Mouse (Mus musculus): ENCODE measurements around the gene Mpp3. TPM values are rescaled to one million over a fixed set of nuclear protein-coding genes. Genes with fewer than 3 reads are reported as not detected.

Gene Mpp3
- polyA plus RNA-seq, 1 experiment from 2014 or later: 3.5 TPM

- Histone ChIP-seq H3K9me3 (replicated peaks; ENCODE audit: low read length) (no peaks in the 10 kb centered on the region), H3K4me1 (replicated peaks; ENCODE audit: insufficient read depth, low read length) (peaks cover 12% of the 10 kb centered on the region), H3K27me3 (ENCODE audit: insufficient read depth, low read length) (no peaks in the 10 kb centered on the region), H3K9ac (ENCODE audit: low read depth, low read length) (no peak overlapping the region), H3K4me3 (replicated peaks; ENCODE audit: low read depth, low read length) (no peak overlapping the region), H3K36me3 (ENCODE audit: insufficient read depth, low read length) (no peaks in the 10 kb centered on the region), H3K4me2 (ENCODE audit: low read length) (no peak overlapping the region), H3K27ac (peak overlapping the region; percentile 76)
- DNase-seq (ENCODE audit: low spot score) (peak; percentile 44), ATAC-seq (replicated peaks; ENCODE audit: low FRiP score, low read depth) (no peak)
- WGBS: 45% methylated on average over 4 of the region's 4 CpGs
- no peak for TF ChIP-seq CTCF (IDR thresholded peaks at IDR 0.05; ENCODE audit: low read depth)
Observed at GRCm38 (mm10) chr11:102051954-102052353, 23.7 kb upstream of the Mpp3 start.

DNA sequence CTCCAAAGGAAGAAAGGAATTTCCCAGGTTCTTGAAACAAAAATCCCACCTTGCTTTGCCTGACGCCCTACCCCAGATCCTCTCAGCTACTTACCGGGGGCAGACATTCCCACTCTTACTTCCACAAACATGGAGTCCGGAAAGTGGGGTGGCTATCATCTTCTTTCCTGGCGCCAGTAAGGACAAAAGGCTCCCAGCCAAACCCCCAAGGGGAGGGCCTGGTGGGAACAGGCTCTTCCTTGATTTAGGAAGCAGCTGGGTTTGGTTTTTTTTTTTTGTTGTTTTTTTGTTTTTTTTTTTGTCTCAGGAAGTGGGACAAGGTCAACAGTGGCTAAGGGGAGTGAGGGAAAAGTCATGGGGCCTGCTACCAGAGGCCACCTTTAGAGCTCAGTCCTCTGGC, 23.3 kb upstream of the Mpp3 start:
- no peak overlapping the region for H3K4me3 ChIP-seq (replicated peaks; ENCODE audit: low read depth, low read length)
- ATAC-seq (replicated peaks; ENCODE audit: low FRiP score, low read depth) (no peak), DNase-seq (ENCODE audit: low spot score) (peak; percentile 62)
- H3K27ac ChIP-seq: peak overlapping the region; percentile 76
- peaks cover 12% of the 10 kb centered on the region for H3K4me1 ChIP-seq (replicated peaks; ENCODE audit: insufficient read depth, low read length)
- 52% methylated on average over 4 of the region's 4 CpGs for WGBS
- no peaks in the 10 kb centered on the region for H3K36me3 ChIP-seq (ENCODE audit: insufficient read depth, low read length)
- TF ChIP-seq CTCF (IDR thresholded peaks at IDR 0.05; ENCODE audit: low read depth): no peak
- H3K4me2 ChIP-seq (ENCODE audit: low read length): peak overlapping the region; percentile 22; the same call in 1 of the 2 replicates
- H3K9ac ChIP-seq (ENCODE audit: low read depth, low read length): no peak overlapping the region
- no peaks in the 10 kb centered on the region for H3K27me3 ChIP-seq (ENCODE audit: insufficient read depth, low read length)
- H3K9me3 ChIP-seq (replicated peaks; ENCODE audit: low read length): no peaks in the 10 kb centered on the region

DNA sequence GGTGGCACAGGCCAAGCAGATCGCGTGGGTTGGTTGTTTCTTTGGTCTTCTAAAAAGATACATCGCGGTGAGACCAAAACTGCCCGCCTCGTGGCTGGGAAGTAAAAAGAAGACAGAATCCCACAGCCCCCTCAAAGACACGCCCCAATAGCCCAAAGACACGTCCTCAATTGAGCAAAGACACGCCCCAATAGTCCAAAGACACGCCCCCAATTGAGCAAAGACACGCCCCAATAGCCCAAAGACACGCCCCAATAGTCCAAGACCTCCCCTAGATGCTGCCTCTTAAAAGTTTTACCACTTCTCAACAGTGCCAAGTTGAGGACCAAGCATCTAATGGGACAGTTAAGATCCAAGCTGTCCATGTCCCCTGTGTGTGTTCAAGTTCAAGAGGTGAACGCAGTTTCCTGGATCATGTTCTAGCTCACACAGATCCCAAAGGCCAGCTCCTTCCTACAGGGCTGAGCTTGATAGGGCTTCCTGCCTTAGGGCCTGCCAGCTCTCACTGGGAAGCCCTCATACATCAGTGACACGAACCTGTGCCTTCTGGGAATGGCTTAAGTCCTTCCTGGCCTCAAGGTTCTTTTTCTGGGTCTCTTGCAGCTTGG, 21.7 kb upstream of the Mpp3 start:
- TF ChIP-seq CTCF (IDR thresholded peaks at IDR 0.05; ENCODE audit: low read depth): no peak
- 0 out of 2 replicates have a peak overlapping the region, but pooled peaks have one; percentile 27 for H3K27ac ChIP-seq

DNA sequence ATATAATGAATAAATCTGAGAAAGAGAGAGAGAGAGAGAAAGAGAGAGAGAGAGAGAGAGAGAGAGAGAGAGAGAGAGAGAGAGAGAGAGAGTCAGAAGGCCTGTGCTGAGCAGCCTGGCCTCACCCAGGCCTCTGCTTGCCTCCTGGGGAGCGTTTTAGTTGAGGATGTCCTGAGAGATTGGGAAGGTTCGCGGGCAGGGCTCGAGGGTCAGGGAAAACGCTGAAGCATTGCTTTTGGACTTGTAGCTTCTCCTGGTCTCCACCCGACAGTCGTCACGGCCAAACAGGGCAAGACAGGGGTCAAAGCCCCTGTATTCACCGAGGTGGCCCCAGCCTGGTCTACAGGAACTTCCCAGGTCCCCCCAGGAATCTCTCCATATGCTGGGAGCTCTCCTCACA, 18.3 kb upstream of the Mpp3 start:
- Histone ChIP-seq H3K9ac (ENCODE audit: low read depth, low read length) (no peak overlapping the region), H3K36me3 (ENCODE audit: insufficient read depth, low read length) (no peaks in the 10 kb centered on the region), H3K27ac (no peak overlapping the region), H3K4me2 (ENCODE audit: low read length) (no peak overlapping the region), H3K27me3 (ENCODE audit: insufficient read depth, low read length) (no peaks in the 10 kb centered on the region), H3K4me3 (replicated peaks; ENCODE audit: low read depth, low read length) (no peak overlapping the region), H3K4me1 (replicated peaks; ENCODE audit: insufficient read depth, low read length) (no peaks in the 10 kb centered on the region), H3K9me3 (replicated peaks; ENCODE audit: low read length) (no peaks in the 10 kb centered on the region)
- ATAC-seq (replicated peaks; ENCODE audit: low FRiP score, low read depth) (no peak), DNase-seq (ENCODE audit: low spot score) (no peak)
- TF ChIP-seq CTCF (IDR thresholded peaks at IDR 0.05; ENCODE audit: low read depth): no peak
- WGBS: 83% methylated on average over 9 of the region's 9 CpGs

More for the DNA sequence above, 21.7 kb upstream of the Mpp3 start:
- Histone ChIP-seq H3K4me2 (ENCODE audit: low read length) (no peak overlapping the region), H3K9ac (ENCODE audit: low read depth, low read length) (no peak overlapping the region), H3K4me3 (replicated peaks; ENCODE audit: low read depth, low read length) (no peak overlapping the region), H3K36me3 (ENCODE audit: insufficient read depth, low read length) (no peaks in the 10 kb centered on the region), H3K27me3 (ENCODE audit: insufficient read depth, low read length) (no peaks in the 10 kb centered on the region), H3K4me1 (replicated peaks; ENCODE audit: insufficient read depth, low read length) (peaks cover 12% of the 10 kb centered on the region), H3K9me3 (replicated peaks; ENCODE audit: low read length) (no peaks in the 10 kb centered on the region)
- 54% methylated on average over 14 of the region's 14 CpGs for WGBS
- DNase-seq (ENCODE audit: low spot score): peak; percentile 32
- ATAC-seq (replicated peaks; ENCODE audit: low FRiP score, low read depth): no peak

DNA sequence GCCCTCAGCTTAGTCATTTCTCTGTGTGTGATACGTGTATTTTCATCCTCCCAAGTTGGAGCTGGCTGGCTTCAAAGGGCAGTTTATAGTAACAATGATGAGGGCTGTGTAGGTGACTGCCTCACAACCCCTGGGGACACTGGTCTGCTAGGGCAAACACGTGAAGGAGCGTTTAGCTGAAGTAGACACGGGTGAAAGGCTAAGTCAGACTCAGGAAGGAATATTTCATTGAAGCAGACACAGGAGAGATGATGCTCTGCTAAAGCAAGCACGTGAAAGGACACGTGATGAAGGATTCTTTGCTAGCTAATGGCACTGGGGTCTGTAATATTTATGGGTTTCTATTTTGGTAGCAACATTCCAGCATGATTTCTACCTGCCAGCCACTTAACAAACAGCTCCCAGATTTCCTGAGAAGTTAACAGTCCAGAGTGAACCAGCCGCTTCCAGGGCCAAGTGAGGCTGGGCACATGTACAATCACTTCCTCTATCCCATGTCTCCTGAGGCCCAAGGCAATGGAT, 16.5 kb upstream of the Mpp3 start:
- 0 out of 2 replicates have a peak, but pooled peaks cover 3% of the 10 kb centered on the region for H3K4me1 ChIP-seq (replicated peaks; ENCODE audit: insufficient read depth, low read length)
- H3K27ac ChIP-seq: peak overlapping the region; percentile 47; the same call in 1 of the 2 replicates
- H3K27me3 ChIP-seq (ENCODE audit: insufficient read depth, low read length): no peaks in the 10 kb centered on the region
- TF ChIP-seq CTCF (IDR thresholded peaks at IDR 0.05; ENCODE audit: low read depth): no peak
- no peak overlapping the region for H3K4me2 ChIP-seq (ENCODE audit: low read length)
- H3K9me3 ChIP-seq (replicated peaks; ENCODE audit: low read length): no peaks in the 10 kb centered on the region
- no peak overlapping the region for H3K9ac ChIP-seq (ENCODE audit: low read depth, low read length)
- WGBS: 67% methylated on average over 7 of the region's 7 CpGs
- no peak overlapping the region for H3K4me3 ChIP-seq (replicated peaks; ENCODE audit: low read depth, low read length)
- DNase-seq (ENCODE audit: low spot score) (no peak), ATAC-seq (replicated peaks; ENCODE audit: low FRiP score, low read depth) (no peak)
- no peaks in the 10 kb centered on the region for H3K36me3 ChIP-seq (ENCODE audit: insufficient read depth, low read length)

- Histone ChIP-seq H3K27me3 (ENCODE audit: insufficient read depth, low read length) (no peaks in the 10 kb centered on the region), H3K9me3 (replicated peaks; ENCODE audit: low read length) (no peaks in the 10 kb centered on the region), H3K36me3 (ENCODE audit: insufficient read depth, low read length) (no peaks in the 10 kb centered on the region), H3K4me1 (replicated peaks; ENCODE audit: insufficient read depth, low read length) (0 out of 2 replicates have a peak, but pooled peaks cover 4% of the 10 kb centered on the region), H3K4me3 (replicated peaks; ENCODE audit: low read depth, low read length) (no peak overlapping the region), H3K4me2 (ENCODE audit: low read length) (no peak overlapping the region), H3K27ac (no peak overlapping the region), H3K9ac (ENCODE audit: low read depth, low read length) (no peak overlapping the region)
- ATAC-seq (replicated peaks; ENCODE audit: low FRiP score, low read depth) (no peak), DNase-seq (ENCODE audit: low spot score) (no peak)
- no peak for TF ChIP-seq CTCF (IDR thresholded peaks at IDR 0.05; ENCODE audit: low read depth)
- WGBS: 86% methylated on average over 6 of the region's 6 CpGs
Observed at GRCm38 (mm10) chr11:102043381-102043780, 15.1 kb upstream of the Mpp3 start.
